Mouse (Mus musculus): ENCODE data around the gene Trim63.
"Not testable (repeated sequence)": the region's sequence is repeated elsewhere in the genome, so short reads cannot be mapped to it uniquely, and the experiment has no call there.

The Trim63 gene

GRCm38 (mm10) chr4:134314876-134315275, at the start of gene Trim63:
Trim63 (plus strand) TSS chr4:134315120.
- no peak for ATAC-seq (ENCODE audit: low TSS enrichment)

- no peak for ATAC-seq (ENCODE audit: low TSS enrichment)
Observed at GRCm38 (mm10) chr4:134265860-134266585, 48.9 kb upstream of the Trim63 start.

GRCm38 (mm10) chr4:134268102-134268655, 46.7 kb upstream of the Trim63 start:
- ATAC-seq (ENCODE audit: low TSS enrichment) = no peak

- ATAC-seq (ENCODE audit: low TSS enrichment) = not testable (repeated sequence)
Observed at GRCm38 (mm10) chr4:134269622-134270021, 45.3 kb upstream of the Trim63 start.

GRCm38 (mm10) chr4:134271979-134272378, 42.9 kb upstream of the Trim63 start:
- no peak for ATAC-seq (ENCODE audit: low TSS enrichment)

- ATAC-seq (ENCODE audit: low TSS enrichment) = no peak
Observed at GRCm38 (mm10) chr4:134272731-134273416, 42.0 kb upstream of the Trim63 start.

GRCm38 (mm10) chr4:134273417-134274345, 41.2 kb upstream of the Trim63 start:
- no peak for ATAC-seq (ENCODE audit: low TSS enrichment)

GRCm38 (mm10) chr4:134284942-134285341, 30.0 kb upstream of the Trim63 start:
- no peak for ATAC-seq (ENCODE audit: low TSS enrichment)

GRCm38 (mm10) chr4:134286226-134287167, 28.4 kb upstream of the Trim63 start:
- ATAC-seq (ENCODE audit: low TSS enrichment) = peak; percentile 41; the same call in 1 of the 2 replicates

GRCm38 (mm10) chr4:134287168-134287564, 27.8 kb upstream of the Trim63 start:
- peak; percentile 92 for ATAC-seq (ENCODE audit: low TSS enrichment)

- peak; percentile 84 for ATAC-seq (ENCODE audit: low TSS enrichment)
Observed at GRCm38 (mm10) chr4:134287575-134288025, 27.3 kb upstream of the Trim63 start, which contains the start of gene Pdik1l. Pdik1l (minus strand) TSS chr4:134287895.

- ATAC-seq (ENCODE audit: low TSS enrichment) = no peak
Observed at GRCm38 (mm10) chr4:134288397-134289256, 26.3 kb upstream of the Trim63 start.

GRCm38 (mm10) chr4:134292067-134292466, 22.9 kb upstream of the Trim63 start:
- ATAC-seq (ENCODE audit: low TSS enrichment) = no peak

- no peak for ATAC-seq (ENCODE audit: low TSS enrichment)
Observed at GRCm38 (mm10) chr4:134293061-134293691, 21.7 kb upstream of the Trim63 start.

GRCm38 (mm10) chr4:134293692-134294163, 21.2 kb upstream of the Trim63 start:
- no peak for ATAC-seq (ENCODE audit: low TSS enrichment)

- not testable (repeated sequence) for ATAC-seq (ENCODE audit: low TSS enrichment)
Observed at GRCm38 (mm10) chr4:134296096-134296495, 18.8 kb upstream of the Trim63 start.

- no peak for ATAC-seq (ENCODE audit: low TSS enrichment)
Observed at GRCm38 (mm10) chr4:134296523-134296922, 18.4 kb upstream of the Trim63 start.

- no peak for ATAC-seq (ENCODE audit: low TSS enrichment)
Observed at GRCm38 (mm10) chr4:134297369-134297768, 17.6 kb upstream of the Trim63 start.
